ENCODE assay signal across 20 mouse cellular contexts in genomic region chr6:50846740-50847516, GRCm38 (mm10).
DNase-seq lines count a peak whose midpoint lies in the region; ATAC-seq and TF ChIP-seq lines count a peak whose summit lies in the region.
"Had no signal": no experiment of that assay in that cellular context is flagged by ENCODE, and none has a peak within 500 bp of the region (broad histone marks: within the 10 kb centered on the region; RNA-seq: fewer than 3 reads in every experiment).

No protein-coding gene starts in this region.

- no peak; the same call in 1 of the 2 replicates for ATAC-seq in forebrain, embryonic 15.5 days (replicated peaks)
- ATAC-seq in hindbrain, postnatal 0 days = no peak
- ATAC-seq: liver, embryonic 12.5 days; midbrain, embryonic 13.5 days had no signal

- peaks cover 12% of the 10 kb centered on the region for H3K4me1 ChIP-seq in embryonic facial prominence, embryonic 10.5 days
- H3K4me1 ChIP-seq in forebrain, embryonic 15.5 days = peaks cover 11% of the 10 kb centered on the region
- peaks cover 5% of the 10 kb centered on the region; the same call in 1 of the 2 replicates for H3K4me1 ChIP-seq in hindbrain, postnatal 0 days (ENCODE audit: insufficient read depth, low read length)
- H3K4me1 ChIP-seq: liver, embryonic 12.5 days had no signal

- H3K4me2 ChIP-seq in forebrain, embryonic 15.5 days (replicated peaks) = no peak overlapping the region
- H3K4me2 ChIP-seq in hindbrain, postnatal 0 days (ENCODE audit: low read depth, low read length) = no peak overlapping the region
- H3K4me2 ChIP-seq: heart, embryonic 12.5 days; liver, embryonic 12.5 days; midbrain, embryonic 13.5 days had no signal

- no peaks in the 10 kb centered on the region for H3K36me3 ChIP-seq in embryonic facial prominence, embryonic 10.5 days (replicated peaks)
- no peaks in the 10 kb centered on the region for H3K36me3 ChIP-seq in forebrain, embryonic 15.5 days
- H3K36me3 ChIP-seq in hindbrain, postnatal 0 days (ENCODE audit: insufficient read depth, low read length) = no peaks in the 10 kb centered on the region
- H3K36me3 ChIP-seq: heart, embryonic 12.5 days; liver, embryonic 12.5 days; midbrain, embryonic 13.5 days had no signal

- no peak for TF ChIP-seq CTCF in layer of hippocampus, adult 2 months (conservative IDR thresholded peaks at IDR 0.05)
- no peak for TF ChIP-seq CTCF in hindbrain, postnatal 0 days (IDR thresholded peaks at IDR 0.05; ENCODE audit: low read depth)

- H3K27ac ChIP-seq in layer of hippocampus, adult 2 months = 0 out of 2 replicates have a peak overlapping the region, but pooled peaks have one; percentile 18
- H3K27ac ChIP-seq in embryonic facial prominence, embryonic 10.5 days (replicated peaks) = peak overlapping the region; percentile 45
- peak overlapping the region; percentile 38 for H3K27ac ChIP-seq in forebrain, embryonic 15.5 days (replicated peaks)
- no peak overlapping the region; the same call in 1 of the 2 replicates for H3K27ac ChIP-seq in hindbrain, postnatal 0 days
- H3K27ac ChIP-seq: liver, embryonic 12.5 days; midbrain, embryonic 13.5 days had no signal

- no peaks in the 10 kb centered on the region for H3K27me3 ChIP-seq in embryonic facial prominence, embryonic 10.5 days (replicated peaks; ENCODE audit: low read depth, poor library complexity, severe bottlenecking)
- no peaks in the 10 kb centered on the region for H3K27me3 ChIP-seq in forebrain, embryonic 15.5 days
- H3K27me3 ChIP-seq in hindbrain, postnatal 0 days (ENCODE audit: insufficient read depth, low read length) = no peaks in the 10 kb centered on the region
- H3K27me3 ChIP-seq: liver, embryonic 12.5 days; midbrain, embryonic 13.5 days had no signal

- no peak overlapping the region for H3K9ac ChIP-seq in forebrain, embryonic 15.5 days (replicated peaks)
- no peak overlapping the region for H3K9ac ChIP-seq in hindbrain, postnatal 0 days (replicated peaks; ENCODE audit: low read length)
- H3K9ac ChIP-seq: heart, embryonic 12.5 days; liver, embryonic 12.5 days; midbrain, embryonic 13.5 days had no signal

- no peak overlapping the region for H3K4me3 ChIP-seq in layer of hippocampus, adult 2 months
- no peak overlapping the region for H3K4me3 ChIP-seq in embryonic facial prominence, embryonic 10.5 days
- no peak overlapping the region for H3K4me3 ChIP-seq in forebrain, embryonic 15.5 days
- no peak overlapping the region for H3K4me3 ChIP-seq in hindbrain, postnatal 0 days (ENCODE audit: low read length)
- H3K4me3 ChIP-seq: heart, embryonic 12.5 days; liver, embryonic 12.5 days; midbrain, embryonic 13.5 days had no signal

- 73% methylated on average over 18 of the region's 18 CpGs for WGBS in embryonic facial prominence, embryonic 10.5 days
- 62% methylated on average over 18 of the region's 18 CpGs for WGBS in forebrain, embryonic 15.5 days
- WGBS in hindbrain, postnatal 0 days = 55% methylated on average over 18 of the region's 18 CpGs

- no peak for DNase-seq in layer of hippocampus, adult 2 months (ENCODE audit: low spot score in 2 of 2)
- no peak for DNase-seq in layer of hippocampus, adult 11-12 months (ENCODE audit: low spot score)
- DNase-seq in embryonic facial prominence, embryonic 10.5 days (ENCODE audit: low spot score) = no peak
- DNase-seq in hindbrain, postnatal 0 days (ENCODE audit: low spot score) = peak; percentile 36
- DNase-seq in adrenal gland, adult 8-10 months = no peak
- no peak for DNase-seq in kidney, postnatal 14 days
- no peak for DNase-seq in ovary, postnatal 36 days (ENCODE audit: low spot score)
- DNase-seq: adrenal gland, postnatal 14 days; cerebellum, postnatal 10 days; gastrocnemius, postnatal 36 days; heart, postnatal 4 days; kidney, adult 18-20 months; kidney, postnatal 4 days; layer of hippocampus, postnatal 36 days; lung, postnatal 14 days; thymus, adult 2 months had no signal

- H3K9me3 ChIP-seq in embryonic facial prominence, embryonic 10.5 days = no peaks in the 10 kb centered on the region
- no peaks in the 10 kb centered on the region for H3K9me3 ChIP-seq in forebrain, embryonic 15.5 days
- H3K9me3 ChIP-seq in hindbrain, postnatal 0 days (ENCODE audit: low read length) = no peaks in the 10 kb centered on the region
- H3K9me3 ChIP-seq: heart, embryonic 12.5 days; liver, embryonic 12.5 days; midbrain, embryonic 13.5 days had no signal
